Mouse (Mus musculus) leukemia stem cell, adult 10-12 weeks (primary cell): ENCODE results near the gene Olfr272. TPM values are rescaled to one million over a fixed set of nuclear protein-coding genes. Genes with fewer than 3 reads are reported as not detected.

Source experiments
- polyA plus RNA-seq: library from polyadenylated mRNA; stranded (reverse); fragments of >175 nt; gene quantifications from 2 replicates; pipeline ENCODE4 v1.2.3, GENCODE M21; 2012; ENCODE audit warnings: low replicate concordance

Gene Olfr272
- not detected in 2 replicates for polyA plus RNA-seq

GRCm38 (mm10) chr4:52919078-52919477 lies at the start of gene Olfr272:
TSS of gene Olfr272 (minus strand) at chr4:52919178.

GRCm38 (mm10) chr4:52964247-52964646 lies 45.3 kb upstream of the Olfr272 start, which contains the start of gene Olfr270:
TSS of gene Olfr270 (plus strand) at chr4:52964547.

Other genes starting within 250 kb of the Olfr272 start
- not detected in 2 replicates for gene Olfr275, start 104.6 kb downstream of the Olfr272 start, polyA plus RNA-seq
- gene Olfr273, start 59.9 kb downstream of the Olfr272 start, polyA plus RNA-seq = not detected in 2 replicates
- not detected in 2 replicates for gene Olfr270, start 45.4 kb upstream of the Olfr272 start, polyA plus RNA-seq
- gene Nipsnap3a, start 70.1 kb upstream of the Olfr272 start, polyA plus RNA-seq = not detected in 2 replicates
- gene Nipsnap3b, start 92.7 kb upstream of the Olfr272 start, polyA plus RNA-seq = 26.6 and 41.2 TPM in 2 replicates
- 0.71 and 1.3 TPM in 2 replicates for gene Abca1, start 240.7 kb upstream of the Olfr272 start, polyA plus RNA-seq